Mouse (Mus musculus) c-Kit-positive CD71-positive TER-119-negative erythroid progenitor cells, embryonic 14.5 days (primary cell): ENCODE measurements at regions not wholly inside any gene's neighbourhood (a gene's known extent, or its start where the extent isn't known, plus 50 kb on each side); places are given as distances from the start of the nearest gene placed in this dataset.
"Not testable (repeated sequence)": the region's sequence is repeated elsewhere in the genome, so short reads cannot be mapped to it uniquely, and the experiment has no call there.

Source experiments
- DNase-seq: peaks from one replicate; pipeline ENCODE4 v3.0.0-alpha.2; 2013; ENCODE audit warnings: low read depth

DNA sequence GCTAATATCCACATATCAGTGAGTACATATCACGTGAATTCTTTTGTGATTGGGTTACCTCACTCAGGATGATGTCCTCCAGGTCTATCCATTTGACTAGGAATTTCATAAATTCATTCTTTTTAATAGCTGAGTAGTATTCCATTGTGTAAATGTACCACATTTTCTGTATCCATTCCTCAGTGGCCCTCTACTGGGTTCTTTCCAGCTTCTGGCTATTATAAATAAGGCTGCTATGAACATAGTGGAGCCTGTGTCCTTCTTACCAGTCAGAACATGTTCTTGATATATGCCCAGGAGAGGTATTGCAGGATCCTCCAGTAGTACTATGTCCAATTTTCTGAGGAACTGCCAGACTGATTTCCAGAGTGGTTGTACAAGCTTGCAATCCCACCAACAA, 884.0 kb upstream of the Lrrc4c start:
- not testable (repeated sequence) for DNase-seq

GRCm38 (mm10) chr2:95440957-95441356, 877.0 kb upstream of the Lrrc4c start:
- no peak for DNase-seq

DNA sequence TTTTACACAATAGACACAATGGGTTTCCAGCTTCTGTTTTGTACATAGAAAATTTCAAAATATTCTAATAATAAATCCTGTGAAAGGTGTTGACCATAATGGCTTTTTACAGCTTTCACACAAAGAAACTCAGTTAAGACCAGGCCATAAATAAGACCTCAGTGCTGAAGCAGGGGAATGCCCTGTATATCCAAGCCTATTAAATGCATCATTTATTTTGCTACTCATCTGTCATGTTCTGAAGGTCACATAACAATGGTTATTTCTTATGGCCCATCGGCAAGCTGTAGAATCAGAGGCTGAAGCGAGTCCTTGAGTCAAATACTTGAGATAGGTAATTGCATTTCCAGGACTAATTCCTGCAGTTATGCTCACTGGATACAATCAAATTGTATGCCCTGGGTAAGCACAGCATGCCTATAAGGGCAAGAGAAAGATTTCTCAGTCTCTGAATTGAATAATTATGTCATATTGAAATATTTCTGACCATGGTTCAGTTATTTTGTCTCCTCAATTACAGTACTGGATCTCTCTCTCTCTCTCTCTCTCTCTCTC, 874.6 kb upstream of the Lrrc4c start:
- DNase-seq: no peak

GRCm38 (mm10) chr2:95448897-95449296, 869.1 kb upstream of the Lrrc4c start:
- DNase-seq: no peak

GRCm38 (mm10) chr2:95479827-95480226, 838.1 kb upstream of the Lrrc4c start:
- no peak for DNase-seq

GRCm38 (mm10) chr2:95483397-95483796, 834.6 kb upstream of the Lrrc4c start:
- DNase-seq: no peak

DNA sequence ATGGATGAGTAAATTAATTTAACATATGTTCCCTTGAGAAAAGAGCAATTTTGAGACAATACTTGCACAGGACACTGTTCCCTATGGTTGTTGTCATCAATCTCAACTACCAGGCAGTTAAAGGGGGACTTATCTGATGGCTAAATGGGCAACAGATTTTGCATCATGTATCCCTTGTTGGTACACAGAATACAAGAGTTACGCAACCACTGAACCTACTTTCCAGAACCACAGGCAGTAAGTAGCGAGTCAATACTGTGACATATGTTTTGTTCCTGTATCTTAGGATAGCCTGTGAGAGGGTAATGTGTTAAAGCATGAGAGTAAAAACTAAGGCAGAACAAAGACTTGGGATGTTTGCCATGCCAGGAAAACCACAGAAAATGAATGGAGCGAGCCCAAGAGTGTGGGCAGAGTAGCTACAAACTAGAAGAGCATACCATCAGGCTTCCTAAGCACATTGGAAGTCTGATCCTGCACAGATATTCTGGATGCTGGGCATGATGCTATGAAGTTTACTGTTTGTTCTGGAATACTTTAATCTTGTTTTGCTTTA, 830.3 kb upstream of the Lrrc4c start:
- no peak for DNase-seq

- no peak for DNase-seq
Measured at GRCm38 (mm10) chr2:95494026-95494697, 823.8 kb upstream of the Lrrc4c start.

GRCm38 (mm10) chr2:95494698-95495088, 823.3 kb upstream of the Lrrc4c start:
- peak; percentile 0 for DNase-seq

- DNase-seq: no peak
Measured at GRCm38 (mm10) chr2:95511286-95511685, 806.7 kb upstream of the Lrrc4c start.

DNA sequence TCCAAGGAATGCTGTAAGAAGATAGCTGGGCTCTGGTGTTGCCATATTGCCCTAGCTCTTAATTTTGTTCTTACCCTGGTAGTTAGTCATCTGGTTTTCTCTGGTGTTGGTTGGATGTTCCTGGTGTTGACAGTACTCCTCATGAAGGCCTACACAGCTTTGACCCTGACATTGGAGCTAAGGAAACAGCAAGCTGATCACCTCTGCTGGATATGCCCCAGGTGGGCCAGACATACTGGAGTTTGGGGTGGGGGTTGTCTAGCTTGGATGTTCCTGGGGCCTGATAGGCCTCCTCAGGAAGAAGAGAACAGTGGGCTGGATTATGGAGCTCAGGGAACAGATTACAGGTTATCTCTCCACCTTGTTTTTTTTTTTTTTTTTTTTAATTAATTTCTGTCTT, 796.3 kb upstream of the Lrrc4c start:
- no peak for DNase-seq

GRCm38 (mm10) chr2:95524590-95525266, 793.2 kb upstream of the Lrrc4c start:
- DNase-seq: no peak

DNA sequence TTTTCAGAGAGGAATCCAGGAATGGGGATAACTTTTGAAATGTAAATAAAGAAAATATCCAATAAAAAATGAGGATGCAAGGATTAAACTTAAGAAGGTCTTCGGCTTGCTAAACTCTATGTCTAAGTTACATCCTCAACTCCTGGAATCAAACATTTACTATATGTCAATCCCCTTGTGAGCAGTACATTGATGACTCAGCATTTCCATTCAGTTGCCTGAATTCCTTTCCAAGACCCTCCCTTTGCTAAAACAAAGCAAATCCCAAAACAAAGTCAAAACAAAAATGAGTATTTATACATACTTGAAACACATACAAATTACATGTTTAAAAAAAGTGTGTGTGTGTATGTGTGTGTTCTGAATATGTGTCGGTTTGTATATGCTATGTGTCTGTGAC, 753.9 kb upstream of the Lrrc4c start:
- DNase-seq: no peak

GRCm38 (mm10) chr2:95575882-95576281, 742.1 kb upstream of the Lrrc4c start:
- DNase-seq: no peak

DNA sequence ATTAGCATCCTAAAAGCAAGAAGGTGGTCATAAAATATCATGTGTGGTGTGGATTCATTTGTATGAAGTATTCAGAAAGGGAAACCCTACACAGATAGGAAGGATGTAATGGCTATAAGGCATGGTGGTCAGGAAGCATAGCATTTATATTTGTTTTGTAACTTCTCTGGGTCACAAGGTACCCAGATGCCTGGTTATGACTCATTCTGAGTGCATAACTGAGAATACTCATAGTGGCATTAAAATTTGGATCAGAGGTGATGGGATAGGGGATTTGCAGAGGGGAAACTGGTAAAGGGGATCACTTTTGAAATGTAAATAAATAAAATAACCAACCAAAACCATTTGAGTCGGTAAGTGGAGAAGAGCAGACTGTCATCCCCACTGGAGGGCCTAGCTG, 738.8 kb upstream of the Lrrc4c start:
- DNase-seq: no peak

GRCm38 (mm10) chr2:95586002-95586401, 732.0 kb upstream of the Lrrc4c start:
- DNase-seq: no peak

DNA sequence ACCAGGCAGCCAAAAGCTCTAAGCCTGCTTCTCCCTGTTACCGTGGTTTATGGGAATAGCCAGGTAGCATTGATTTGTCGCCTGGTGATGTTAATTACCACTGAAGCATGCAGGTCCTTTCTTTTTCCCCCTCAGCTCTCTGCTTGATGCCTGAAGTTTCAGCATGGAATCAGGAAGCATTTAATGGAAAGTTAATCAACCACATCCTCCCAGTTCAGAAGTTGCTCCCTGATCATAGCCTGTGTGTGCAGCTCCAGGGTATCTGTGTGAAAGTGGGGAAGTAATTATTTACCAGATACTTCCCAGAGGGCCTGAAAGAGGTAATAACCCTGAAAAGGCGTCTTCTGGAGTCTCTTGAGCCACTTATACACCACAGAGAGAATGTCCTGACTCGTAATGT, 730.9 kb upstream of the Lrrc4c start:
- no peak for DNase-seq

GRCm38 (mm10) chr2:95613354-95613753, 704.6 kb upstream of the Lrrc4c start:
- DNase-seq: no peak

DNA sequence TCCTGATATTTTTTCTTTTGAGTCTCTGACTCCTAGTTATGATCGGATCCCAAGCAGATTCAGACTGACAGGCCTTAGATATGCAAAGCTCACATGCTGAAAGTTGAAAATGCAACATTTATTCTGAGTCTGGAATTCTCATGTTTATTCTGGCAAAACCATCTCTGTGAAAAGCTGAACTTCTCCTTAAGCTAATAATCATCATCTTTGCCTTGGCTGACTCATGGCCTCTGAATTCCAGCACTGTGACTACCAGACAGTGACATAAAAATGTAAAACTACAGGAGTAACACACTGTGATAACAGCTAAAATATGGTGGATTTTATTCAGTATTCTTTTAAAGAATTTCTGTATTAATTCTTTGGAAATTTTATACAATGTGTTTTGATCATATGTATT, 680.4 kb upstream of the Lrrc4c start:
- no peak for DNase-seq

GRCm38 (mm10) chr2:95674347-95674746, 643.6 kb upstream of the Lrrc4c start:
- peak; percentile 0 for DNase-seq

DNA sequence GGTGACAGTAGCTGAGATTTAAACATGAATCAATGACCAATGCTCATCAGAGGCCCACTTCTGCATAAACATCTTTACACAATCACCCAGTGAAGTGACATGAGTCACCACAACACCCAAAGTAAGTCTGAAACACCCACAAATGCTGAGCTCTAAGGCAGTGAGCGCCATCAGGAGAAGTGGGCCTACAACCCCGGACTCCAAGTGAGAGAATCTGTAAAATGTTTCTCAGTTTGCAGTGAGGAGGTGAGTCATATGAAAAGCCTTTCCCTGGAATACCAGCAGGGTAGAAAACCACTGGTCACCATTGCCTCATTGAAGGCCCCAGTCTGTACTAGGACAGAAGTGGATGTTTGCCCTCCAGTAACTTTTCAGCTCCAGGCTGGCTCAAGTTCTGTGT, 602.6 kb upstream of the Lrrc4c start:
- DNase-seq: no peak
